Mouse (Mus musculus) left cerebral cortex, adult 18-20 months (tissue): ENCODE results near the gene Hbb-y. TPM values are rescaled to one million over a fixed set of nuclear protein-coding genes. Genes with fewer than 3 reads are reported as not detected.
"Not testable (repeated sequence)": the region's sequence is repeated elsewhere in the genome, so short reads cannot be mapped to it uniquely, and the experiment has no call there.

Experiments
- DNase-seq, 2 experiments: peaks; one replicate each; pipeline ENCODE4 v3.0.0; 2021 to 2022; ENCODE audit warnings: low spot score in 2 of 2, mixed read lengths in 1 of 2
- total RNA-seq, 2 experiments: library from RNA; stranded (reverse); gene quantifications; 2 replicates each; pipeline ENCODE4 v1.2.3; 2021

Hbb-y gene
- total RNA-seq, 2 experiments from 2014 or later: not detected

- no peak for DNase-seq
Measured at GRCm38 (mm10) chr7:103813766-103814165, 39.2 kb downstream of the Hbb-y start, which contains the start of gene Hbb-bt. Gene Hbb-bt, minus strand, starts transcription at chr7:103813996.

DNA sequence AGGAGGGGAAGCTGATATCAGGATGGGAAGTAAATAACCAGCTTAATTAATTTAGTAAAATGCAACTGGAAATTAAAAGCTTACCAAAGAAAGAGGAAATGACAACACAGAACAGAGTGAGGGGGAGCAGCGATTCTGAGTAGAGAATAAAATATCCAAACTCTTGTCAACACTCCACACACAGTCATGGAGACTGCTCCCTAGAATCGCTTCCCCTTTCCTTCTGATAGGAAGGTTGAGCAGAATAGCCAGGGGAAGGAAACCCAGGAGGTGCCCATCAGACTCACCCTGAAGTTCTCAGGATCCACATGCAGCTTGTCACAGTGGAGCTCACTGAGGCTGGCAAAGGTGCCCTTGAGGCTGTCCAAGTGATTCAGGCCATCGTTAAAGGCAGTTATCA lies 39.9 kb downstream of the Hbb-y start:
- not testable (repeated sequence) for DNase-seq

DNA sequence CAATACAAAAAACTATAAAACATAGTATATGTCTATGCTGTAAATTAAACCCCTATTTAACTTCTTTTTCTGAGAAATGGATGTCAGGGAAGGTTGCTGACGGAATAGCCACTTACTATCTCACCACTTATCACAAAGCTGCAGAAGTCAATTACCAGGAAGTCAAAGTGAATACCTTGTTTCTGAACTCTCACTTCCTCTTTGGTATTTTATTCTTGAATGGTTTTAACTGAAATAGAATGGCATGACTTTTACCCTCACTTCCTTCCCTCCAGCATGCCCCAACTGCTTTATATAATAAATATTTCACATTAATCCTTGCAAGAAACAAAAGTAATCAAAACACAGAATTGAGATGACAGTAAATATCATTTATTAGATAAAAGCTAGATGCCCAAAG lies 40.8 kb downstream of the Hbb-y start:
- no peak for DNase-seq

- no peak for DNase-seq
Measured at GRCm38 (mm10) chr7:103811223-103811845, 41.7 kb downstream of the Hbb-y start.

- DNase-seq: no peak
Measured at GRCm38 (mm10) chr7:103810746-103811145, 42.3 kb downstream of the Hbb-y start.

- DNase-seq: no peak
Measured at GRCm38 (mm10) chr7:103810296-103810695, 42.7 kb downstream of the Hbb-y start.

GRCm38 (mm10) chr7:103809801-103810155 lies 43.2 kb downstream of the Hbb-y start:
- no peak for DNase-seq

DNA sequence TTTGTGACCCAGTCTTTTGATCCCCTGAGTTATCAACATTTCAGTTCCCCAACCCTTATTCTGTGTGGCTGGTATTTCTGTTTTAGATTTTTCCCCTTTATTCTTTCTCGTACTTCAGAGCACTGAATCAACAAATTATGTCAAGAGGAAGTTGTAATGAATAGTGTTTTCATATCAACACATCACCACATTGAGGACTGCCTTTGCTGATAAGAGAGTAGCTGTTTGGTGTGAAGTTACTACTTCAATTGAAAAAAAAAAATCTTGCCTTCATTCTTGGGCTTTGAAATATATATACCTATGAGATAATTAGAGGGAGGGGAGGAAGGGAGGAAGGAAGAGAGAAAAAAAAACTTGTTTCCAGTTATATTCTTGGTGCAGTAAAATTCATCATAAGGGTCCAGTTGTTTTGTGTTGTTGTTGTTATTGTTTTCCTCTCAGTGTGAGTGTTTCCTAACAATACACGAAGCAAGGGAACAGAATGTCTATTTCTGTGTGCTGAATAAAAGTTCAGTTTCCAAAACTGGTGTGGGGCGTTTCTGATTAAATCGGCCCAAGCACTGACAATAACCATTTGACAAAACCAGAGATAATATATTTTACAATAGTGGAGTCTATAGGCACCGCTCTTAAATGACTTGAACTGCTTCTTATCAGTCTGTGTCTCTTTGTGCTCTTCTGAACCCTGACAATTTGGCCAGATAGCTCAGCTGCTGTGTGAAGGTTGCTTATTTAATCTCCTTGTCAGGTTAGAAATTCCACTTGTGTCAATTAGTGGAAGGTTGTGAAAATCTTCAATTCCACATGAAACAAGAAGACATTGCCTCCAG lies 43.8 kb downstream of the Hbb-y start:
- no peak for DNase-seq

GRCm38 (mm10) chr7:103808120-103808519 lies 44.9 kb downstream of the Hbb-y start:
- DNase-seq: not testable (repeated sequence)

DNA sequence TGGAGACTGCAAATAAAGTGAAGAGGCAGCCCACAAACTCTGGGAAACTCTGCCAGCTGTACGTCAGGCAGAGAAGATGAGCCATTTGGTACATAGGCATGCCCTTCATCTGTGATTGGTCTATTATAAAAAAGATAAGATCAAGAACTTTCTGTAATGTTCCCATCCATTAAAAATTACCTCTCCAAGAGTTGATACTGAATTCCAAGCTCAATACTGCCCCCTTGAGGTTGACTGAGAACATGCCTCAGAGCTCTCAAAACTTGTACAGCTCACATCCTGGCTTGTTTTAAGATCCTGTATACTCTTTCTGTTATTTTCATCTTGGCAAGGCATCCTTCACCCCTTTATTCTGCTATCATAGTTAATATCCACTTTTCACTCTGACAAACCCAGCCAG lies 46.2 kb downstream of the Hbb-y start:
- peak; percentile 11 to 26 for DNase-seq

Other genes with a start within 250 kb of the Hbb-y start
- not detected for gene Olfr620, start 240.7 kb downstream of the Hbb-y start, total RNA-seq
- gene Olfr622, start 210.5 kb downstream of the Hbb-y start, total RNA-seq: not detected
- not detected for gene Olfr623, start 189.5 kb downstream of the Hbb-y start, total RNA-seq
- under 1 TPM in 1 of 2 experiments, not detected in 1; 0.07 TPM for gene Olfr624, start 182.0 kb downstream of the Hbb-y start, total RNA-seq
- gene Olfr625-ps1, start 170.5 kb downstream of the Hbb-y start, total RNA-seq: not detected
- not detected for gene Olfr243, start 138.5 kb downstream of the Hbb-y start, total RNA-seq
- not detected for gene Olfr628, start 122.8 kb downstream of the Hbb-y start, total RNA-seq
- not detected for gene Olfr629, start 108.3 kb downstream of the Hbb-y start, total RNA-seq
- not detected for gene Olfr630, start 95.9 kb downstream of the Hbb-y start, total RNA-seq
- not detected for gene Olfr69, start 81.6 kb downstream of the Hbb-y start, total RNA-seq
- not detected for gene Olfr68, start 73.5 kb downstream of the Hbb-y start, total RNA-seq
- gene Olfr67, start 61.4 kb downstream of the Hbb-y start, total RNA-seq: not detected
- 10 to 100 TPM; 40.8 to 52.6 TPM for gene Hbb-bt, start 39.2 kb downstream of the Hbb-y start, total RNA-seq
- gene Hbb-bs, start 25.1 kb downstream of the Hbb-y start, total RNA-seq: 100 to 1,000 TPM; 337 to 460 TPM
- not detected for gene Hbb-bh2, start 12.7 kb downstream of the Hbb-y start, total RNA-seq
- gene Hbb-bh1, start 10.1 kb downstream of the Hbb-y start, total RNA-seq: not detected
- not detected for gene Olfr66, start 33.0 kb upstream of the Hbb-y start, total RNA-seq
- gene Olfr64, start 41.3 kb upstream of the Hbb-y start, total RNA-seq: not detected
- gene Olfr65, start 50.3 kb upstream of the Hbb-y start, total RNA-seq: not detected
- not detected for gene Olfr631, start 75.6 kb upstream of the Hbb-y start, total RNA-seq
- not detected for gene Olfr632, start 81.1 kb upstream of the Hbb-y start, total RNA-seq
- gene Olfr633, start 91.2 kb upstream of the Hbb-y start, total RNA-seq: not detected
- gene Olfr635, start 117.9 kb upstream of the Hbb-y start, total RNA-seq: under 1 TPM in 1 of 2 experiments, not detected in 1; 0.05 TPM
- gene Olfr638, start 145.5 kb upstream of the Hbb-y start, total RNA-seq: not detected
- under 1 TPM; 0.07 to 0.09 TPM for gene Olfr639, start 164.1 kb upstream of the Hbb-y start, total RNA-seq
- gene Olfr640, start 172.4 kb upstream of the Hbb-y start, total RNA-seq: not detected
- not detected for gene Olfr641, start 182.2 kb upstream of the Hbb-y start, total RNA-seq
- not detected for gene Olfr642, start 199.4 kb upstream of the Hbb-y start, total RNA-seq
- not detected for gene 4930516K23Rik, start 208.2 kb upstream of the Hbb-y start, total RNA-seq
- gene Olfr644, start 218.7 kb upstream of the Hbb-y start, total RNA-seq: not detected
- not detected for gene Olfr645, start 232.2 kb upstream of the Hbb-y start, total RNA-seq